Mouse (Mus musculus): Measurements from ENCODE around the gene Plin1. TPM values are rescaled to one million over a fixed set of nuclear protein-coding genes. Genes with fewer than 3 reads are reported as not detected.

The Plin1 gene
- polyA plus RNA-seq, 1 experiment: not detected

- Histone ChIP-seq H3K27me3 (ENCODE audit: control insufficient read depth, insufficient read depth, insufficient read length) (no peaks in the 10 kb centered on the region), H3K4me3 (ENCODE audit: insufficient read depth, poor library complexity, severe bottlenecking) (peak overlapping the region; percentile 45), H3ac (ENCODE audit: control insufficient read depth, insufficient read length, low read depth) (no peak overlapping the region), H3K79me2 (ENCODE audit: control insufficient read depth, insufficient read depth) (no peaks in the 10 kb centered on the region), H3K79me3 (ENCODE audit: low read depth) (no peaks in the 10 kb centered on the region), H3K36me3 (ENCODE audit: control insufficient read depth, insufficient read depth) (no peaks in the 10 kb centered on the region)
- TF ChIP-seq USF1 (IDR thresholded peaks at IDR 0.05; ENCODE audit: low read depth): no peak
- no peak for TF ChIP-seq MYOD1 (IDR thresholded peaks at IDR 0.05; ENCODE audit: control insufficient read depth, insufficient read length, low read depth)
- no peak for TF ChIP-seq MYOG (IDR thresholded peaks at IDR 0.05; ENCODE audit: control insufficient read depth, extremely low read depth, insufficient read length)
- no peak for TF ChIP-seq CEBPB (IDR thresholded peaks at IDR 0.05; ENCODE audit: low read depth)
- no peak for TF ChIP-seq FOSL1 (IDR thresholded peaks at IDR 0.05; ENCODE audit: insufficient read depth, low read length, poor library complexity, severe bottlenecking)
- TF ChIP-seq CTCF (IDR thresholded peaks at IDR 0.05; ENCODE audit: control insufficient read depth, insufficient read depth, insufficient read length): no peak
- TF ChIP-seq MAX (IDR thresholded peaks at IDR 0.05): no peak
Measured at GRCm38 (mm10) chr7:79742277-79742658, 9.6 kb upstream of the Plin1 start.

- no peaks in the 10 kb centered on the region for H3K79me3 ChIP-seq (ENCODE audit: low read depth)
- H3K79me2 ChIP-seq (ENCODE audit: control insufficient read depth, insufficient read depth): no peaks in the 10 kb centered on the region
- no peaks in the 10 kb centered on the region for H3K36me3 ChIP-seq (ENCODE audit: control insufficient read depth, insufficient read depth)
Measured at GRCm38 (mm10) chr7:79740279-79740678, 7.6 kb upstream of the Plin1 start.

DNA sequence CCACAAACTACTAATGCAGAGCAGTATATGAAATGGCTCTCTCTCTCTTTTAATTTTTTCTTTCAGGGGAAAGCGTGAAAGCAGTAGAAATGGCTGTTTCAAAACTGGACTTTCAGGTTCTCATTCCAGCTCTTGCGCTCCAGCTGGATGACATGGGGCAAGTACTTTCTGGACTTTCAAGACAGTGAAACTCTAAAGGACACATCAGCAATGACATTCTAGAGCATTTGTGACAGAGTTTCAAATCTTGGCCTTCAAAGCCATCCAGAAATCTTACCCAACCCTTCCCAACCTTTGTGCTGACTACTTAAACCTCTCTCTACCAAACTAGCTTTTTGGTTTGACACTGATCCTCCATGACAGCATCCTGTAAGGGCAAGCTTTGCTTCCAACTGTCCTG, 6.2 kb upstream of the Plin1 start:
- no peak overlapping the region for H3ac ChIP-seq (ENCODE audit: control insufficient read depth, insufficient read length, low read depth)
- H3K79me3 ChIP-seq (ENCODE audit: low read depth): no peaks in the 10 kb centered on the region
- no peaks in the 10 kb centered on the region for H3K79me2 ChIP-seq (ENCODE audit: control insufficient read depth, insufficient read depth)
- TF ChIP-seq MAX (IDR thresholded peaks at IDR 0.05) (no peak), FOSL1 (IDR thresholded peaks at IDR 0.05; ENCODE audit: insufficient read depth, low read length, poor library complexity, severe bottlenecking) (no peak), MYOD1 (IDR thresholded peaks at IDR 0.05; ENCODE audit: control insufficient read depth, insufficient read length, low read depth) (no peak), CTCF (IDR thresholded peaks at IDR 0.05; ENCODE audit: control insufficient read depth, insufficient read depth, insufficient read length) (no peak), CEBPB (IDR thresholded peaks at IDR 0.05; ENCODE audit: low read depth) (no peak), USF1 (IDR thresholded peaks at IDR 0.05; ENCODE audit: low read depth) (no peak), MYOG (IDR thresholded peaks at IDR 0.05; ENCODE audit: control insufficient read depth, extremely low read depth, insufficient read length) (no peak)
- H3K4me3 ChIP-seq (ENCODE audit: insufficient read depth, poor library complexity, severe bottlenecking): no peak overlapping the region
- H3K36me3 ChIP-seq (ENCODE audit: control insufficient read depth, insufficient read depth): no peaks in the 10 kb centered on the region
- no peaks in the 10 kb centered on the region for H3K27me3 ChIP-seq (ENCODE audit: control insufficient read depth, insufficient read depth, insufficient read length)

More at GRCm38 (mm10) chr7:79740279-79740678, 7.6 kb upstream of the Plin1 start:
- Histone ChIP-seq H3K4me3 (ENCODE audit: insufficient read depth, poor library complexity, severe bottlenecking) (no peak overlapping the region), H3ac (ENCODE audit: control insufficient read depth, insufficient read length, low read depth) (no peak overlapping the region), H3K27me3 (ENCODE audit: control insufficient read depth, insufficient read depth, insufficient read length) (no peaks in the 10 kb centered on the region)
- TF ChIP-seq CEBPB (IDR thresholded peaks at IDR 0.05; ENCODE audit: low read depth) (no peak), MYOG (IDR thresholded peaks at IDR 0.05; ENCODE audit: control insufficient read depth, extremely low read depth, insufficient read length) (no peak), MYOD1 (IDR thresholded peaks at IDR 0.05; ENCODE audit: control insufficient read depth, insufficient read length, low read depth) (no peak), USF1 (IDR thresholded peaks at IDR 0.05; ENCODE audit: low read depth) (no peak), CTCF (IDR thresholded peaks at IDR 0.05; ENCODE audit: control insufficient read depth, insufficient read depth, insufficient read length) (no peak), MAX (IDR thresholded peaks at IDR 0.05) (no peak), FOSL1 (IDR thresholded peaks at IDR 0.05; ENCODE audit: insufficient read depth, low read length, poor library complexity, severe bottlenecking) (no peak)

DNA sequence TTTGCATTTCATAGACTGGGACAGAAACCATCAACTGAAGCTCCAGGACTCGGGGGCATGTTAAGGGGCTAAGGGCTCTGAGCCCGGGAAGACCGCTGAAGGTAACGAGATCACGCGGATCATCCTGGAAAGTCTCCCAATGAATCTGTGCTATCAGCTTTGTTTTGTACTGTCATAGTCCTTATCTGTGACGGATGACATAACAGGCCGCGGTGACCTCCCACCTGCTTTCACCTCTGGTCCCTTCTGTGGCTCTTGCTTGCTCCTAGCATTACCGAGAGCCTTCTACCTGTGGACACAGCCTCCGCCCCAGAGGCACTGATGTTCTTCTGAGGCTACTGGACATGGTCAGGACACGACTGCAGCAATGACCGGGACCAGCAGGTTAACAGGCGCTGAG, 3.8 kb upstream of the Plin1 start:
- Histone ChIP-seq H3K79me3 (ENCODE audit: low read depth) (no peaks in the 10 kb centered on the region), H3K27me3 (ENCODE audit: control insufficient read depth, insufficient read depth, insufficient read length) (peaks cover 5% of the 10 kb centered on the region), H3K79me2 (ENCODE audit: control insufficient read depth, insufficient read depth) (no peaks in the 10 kb centered on the region), H3ac (ENCODE audit: control insufficient read depth, insufficient read length, low read depth) (no peak overlapping the region), H3K4me3 (ENCODE audit: insufficient read depth, poor library complexity, severe bottlenecking) (no peak overlapping the region), H3K36me3 (ENCODE audit: control insufficient read depth, insufficient read depth) (no peaks in the 10 kb centered on the region)
- no peak for TF ChIP-seq MYOD1 (IDR thresholded peaks at IDR 0.05; ENCODE audit: control insufficient read depth, insufficient read length, low read depth)
- TF ChIP-seq MAX (IDR thresholded peaks at IDR 0.05): no peak
- TF ChIP-seq USF1 (IDR thresholded peaks at IDR 0.05; ENCODE audit: low read depth): no peak
- no peak for TF ChIP-seq MYOG (IDR thresholded peaks at IDR 0.05; ENCODE audit: control insufficient read depth, extremely low read depth, insufficient read length)
- no peak for TF ChIP-seq FOSL1 (IDR thresholded peaks at IDR 0.05; ENCODE audit: insufficient read depth, low read length, poor library complexity, severe bottlenecking)
- TF ChIP-seq CTCF (IDR thresholded peaks at IDR 0.05; ENCODE audit: control insufficient read depth, insufficient read depth, insufficient read length): no peak
- no peak for TF ChIP-seq CEBPB (IDR thresholded peaks at IDR 0.05; ENCODE audit: low read depth)

- H3K79me2 ChIP-seq (ENCODE audit: control insufficient read depth, insufficient read depth): no peaks in the 10 kb centered on the region
- peaks cover 9% of the 10 kb centered on the region for H3K27me3 ChIP-seq (ENCODE audit: control insufficient read depth, insufficient read depth, insufficient read length)
- no peaks in the 10 kb centered on the region for H3K79me3 ChIP-seq (ENCODE audit: low read depth)
- no peaks in the 10 kb centered on the region for H3K36me3 ChIP-seq (ENCODE audit: control insufficient read depth, insufficient read depth)
- TF ChIP-seq CTCF (IDR thresholded peaks at IDR 0.05; ENCODE audit: control insufficient read depth, insufficient read depth, insufficient read length) (no peak), USF1 (IDR thresholded peaks at IDR 0.05; ENCODE audit: low read depth) (no peak), MYOD1 (IDR thresholded peaks at IDR 0.05; ENCODE audit: control insufficient read depth, insufficient read length, low read depth) (no peak), MYOG (IDR thresholded peaks at IDR 0.05; ENCODE audit: control insufficient read depth, extremely low read depth, insufficient read length) (no peak), MAX (IDR thresholded peaks at IDR 0.05) (no peak), FOSL1 (IDR thresholded peaks at IDR 0.05; ENCODE audit: insufficient read depth, low read length, poor library complexity, severe bottlenecking) (no peak)
- no peak overlapping the region for H3ac ChIP-seq (ENCODE audit: control insufficient read depth, insufficient read length, low read depth)
- no peak overlapping the region for H3K4me3 ChIP-seq (ENCODE audit: insufficient read depth, poor library complexity, severe bottlenecking)
Measured at GRCm38 (mm10) chr7:79734563-79734962, 1.9 kb upstream of the Plin1 start.

- H3ac ChIP-seq (ENCODE audit: control insufficient read depth, insufficient read length, low read depth): no peak overlapping the region
- no peak overlapping the region for H3K4me3 ChIP-seq (ENCODE audit: insufficient read depth, poor library complexity, severe bottlenecking)
- no peaks in the 10 kb centered on the region for H3K36me3 ChIP-seq (ENCODE audit: control insufficient read depth, insufficient read depth)
- no peaks in the 10 kb centered on the region for H3K79me2 ChIP-seq (ENCODE audit: control insufficient read depth, insufficient read depth)
- no peak for TF ChIP-seq MYOG (IDR thresholded peaks at IDR 0.05; ENCODE audit: control insufficient read depth, extremely low read depth, insufficient read length)
- no peak for TF ChIP-seq CEBPB (IDR thresholded peaks at IDR 0.05; ENCODE audit: low read depth)
- no peak for TF ChIP-seq FOSL1 (IDR thresholded peaks at IDR 0.05; ENCODE audit: insufficient read depth, low read length, poor library complexity, severe bottlenecking)
- TF ChIP-seq MAX (IDR thresholded peaks at IDR 0.05): no peak
- TF ChIP-seq CTCF (IDR thresholded peaks at IDR 0.05; ENCODE audit: control insufficient read depth, insufficient read depth, insufficient read length): no peak
- TF ChIP-seq USF1 (IDR thresholded peaks at IDR 0.05; ENCODE audit: low read depth): no peak
- no peak for TF ChIP-seq MYOD1 (IDR thresholded peaks at IDR 0.05; ENCODE audit: control insufficient read depth, insufficient read length, low read depth)
- no peaks in the 10 kb centered on the region for H3K79me3 ChIP-seq (ENCODE audit: low read depth)
- H3K27me3 ChIP-seq (ENCODE audit: control insufficient read depth, insufficient read depth, insufficient read length): peaks cover 9% of the 10 kb centered on the region
Measured at GRCm38 (mm10) chr7:79731438-79731837, 1.3 kb downstream of the Plin1 start.
